Mouse (Mus musculus): Measurements from ENCODE around the gene Prkg1. TPM values are rescaled to one million over a fixed set of nuclear protein-coding genes. Genes with fewer than 3 reads are reported as not detected.

Gene Prkg1
- polyA plus RNA-seq, 1 experiment from 2014 or later, result 16.8 TPM

GRCm38 (mm10) chr19:31177279-31177922 is 587.4 kb downstream of the Prkg1 start:
- no peak for ATAC-seq (ENCODE audit: insufficient number of reproducible peaks, insufficient read depth, low FRiP score, low TSS enrichment)
- no peak overlapping the region for H3K27ac ChIP-seq
- no peak overlapping the region for H3K4me2 ChIP-seq (replicated peaks)
- H3K36me3 ChIP-seq, result no peaks in the 10 kb centered on the region
- 82% methylated on average over 8 of the region's 8 CpGs for WGBS
- H3K4me1 ChIP-seq, result no peaks in the 10 kb centered on the region
- H3K27me3 ChIP-seq, result no peaks in the 10 kb centered on the region
- no peak overlapping the region for H3K9ac ChIP-seq
- H3K4me3 ChIP-seq, result no peak overlapping the region
- H3K9me3 ChIP-seq, result no peaks in the 10 kb centered on the region

GRCm38 (mm10) chr19:31170985-31171384 is 593.8 kb downstream of the Prkg1 start:
- WGBS, result 31% methylated on average over 1 of the region's 1 CpGs
- no peaks in the 10 kb centered on the region for H3K4me1 ChIP-seq
- ATAC-seq (ENCODE audit: insufficient number of reproducible peaks, insufficient read depth, low FRiP score, low TSS enrichment), result no peak

GRCm38 (mm10) chr19:31158944-31159460 is 605.8 kb downstream of the Prkg1 start:
- WGBS, result 86% methylated on average over 6 of the region's 6 CpGs
- H3K9me3 ChIP-seq, result no peaks in the 10 kb centered on the region
- H3K27me3 ChIP-seq, result no peaks in the 10 kb centered on the region
- no peaks in the 10 kb centered on the region for H3K4me1 ChIP-seq
- H3K27ac ChIP-seq, result no peak overlapping the region
- H3K4me3 ChIP-seq, result no peak overlapping the region
- no peak for ATAC-seq (ENCODE audit: insufficient number of reproducible peaks, insufficient read depth, low FRiP score, low TSS enrichment)
- no peaks in the 10 kb centered on the region for H3K36me3 ChIP-seq
- H3K4me2 ChIP-seq (replicated peaks), result no peak overlapping the region
- no peak overlapping the region for H3K9ac ChIP-seq

More at GRCm38 (mm10) chr19:31170985-31171384, 593.8 kb downstream of the Prkg1 start:
- Histone ChIP-seq H3K4me3 (no peak overlapping the region), H3K9me3 (no peaks in the 10 kb centered on the region), H3K27me3 (no peaks in the 10 kb centered on the region), H3K9ac (no peak overlapping the region), H3K36me3 (no peaks in the 10 kb centered on the region), H3K27ac (no peak overlapping the region), H3K4me2 (replicated peaks) (no peak overlapping the region)

GRCm38 (mm10) chr19:31153399-31153798 is 611.4 kb downstream of the Prkg1 start:
- ATAC-seq (ENCODE audit: insufficient number of reproducible peaks, insufficient read depth, low FRiP score, low TSS enrichment), result no peak
- H3K27me3 ChIP-seq, result no peaks in the 10 kb centered on the region
- H3K9ac ChIP-seq, result no peak overlapping the region
- no peaks in the 10 kb centered on the region for H3K9me3 ChIP-seq
- no peaks in the 10 kb centered on the region for H3K36me3 ChIP-seq
- no peak overlapping the region for H3K4me2 ChIP-seq (replicated peaks)
- H3K27ac ChIP-seq, result no peak overlapping the region
- WGBS, result 45% methylated on average over 5 of the region's 5 CpGs
- no peak overlapping the region for H3K4me3 ChIP-seq
- H3K4me1 ChIP-seq, result no peaks in the 10 kb centered on the region

- Histone ChIP-seq H3K36me3 (no peaks in the 10 kb centered on the region), H3K9ac (no peak overlapping the region), H3K27me3 (no peaks in the 10 kb centered on the region), H3K27ac (no peak overlapping the region), H3K4me1 (no peaks in the 10 kb centered on the region), H3K4me3 (no peak overlapping the region), H3K4me2 (replicated peaks) (no peak overlapping the region), H3K9me3 (no peaks in the 10 kb centered on the region)
- WGBS, result 92% methylated on average over 2 of the region's 2 CpGs
- no peak for ATAC-seq (ENCODE audit: insufficient number of reproducible peaks, insufficient read depth, low FRiP score, low TSS enrichment)
Measured at GRCm38 (mm10) chr19:31149902-31150301, 614.9 kb downstream of the Prkg1 start.

- WGBS, result 95% methylated on average over 2 of the region's 2 CpGs
- no peak overlapping the region for H3K27ac ChIP-seq
- H3K4me1 ChIP-seq, result no peaks in the 10 kb centered on the region
- no peaks in the 10 kb centered on the region for H3K36me3 ChIP-seq
- H3K4me3 ChIP-seq, result no peak overlapping the region
- no peak overlapping the region for H3K9ac ChIP-seq
- ATAC-seq (ENCODE audit: insufficient number of reproducible peaks, insufficient read depth, low FRiP score, low TSS enrichment), result no peak
- no peaks in the 10 kb centered on the region for H3K27me3 ChIP-seq
- no peak overlapping the region for H3K4me2 ChIP-seq (replicated peaks)
- no peaks in the 10 kb centered on the region for H3K9me3 ChIP-seq
Measured at GRCm38 (mm10) chr19:31147457-31147856, 617.4 kb downstream of the Prkg1 start.

GRCm38 (mm10) chr19:31146156-31146555 is 618.7 kb downstream of the Prkg1 start:
- Histone ChIP-seq H3K27ac (no peak overlapping the region), H3K27me3 (no peaks in the 10 kb centered on the region), H3K4me2 (replicated peaks) (no peak overlapping the region), H3K9me3 (no peaks in the 10 kb centered on the region), H3K4me1 (no peaks in the 10 kb centered on the region), H3K4me3 (no peak overlapping the region), H3K36me3 (no peaks in the 10 kb centered on the region), H3K9ac (no peak overlapping the region)
- ATAC-seq (ENCODE audit: insufficient number of reproducible peaks, insufficient read depth, low FRiP score, low TSS enrichment), result no peak
- WGBS, result 79% methylated on average over 3 of the region's 3 CpGs

- Histone ChIP-seq H3K27me3 (no peaks in the 10 kb centered on the region), H3K36me3 (no peaks in the 10 kb centered on the region), H3K4me1 (no peaks in the 10 kb centered on the region), H3K4me2 (replicated peaks) (no peak overlapping the region), H3K27ac (no peak overlapping the region), H3K4me3 (no peak overlapping the region), H3K9me3 (no peaks in the 10 kb centered on the region), H3K9ac (no peak overlapping the region)
- ATAC-seq (ENCODE audit: insufficient number of reproducible peaks, insufficient read depth, low FRiP score, low TSS enrichment), result no peak
- WGBS, result 84% methylated on average over 7 of the region's 7 CpGs
Measured at GRCm38 (mm10) chr19:31141905-31142304, 622.9 kb downstream of the Prkg1 start.

- no peaks in the 10 kb centered on the region for H3K36me3 ChIP-seq
- H3K27me3 ChIP-seq, result no peaks in the 10 kb centered on the region
- ATAC-seq (ENCODE audit: insufficient number of reproducible peaks, insufficient read depth, low FRiP score, low TSS enrichment), result no peak
- no peaks in the 10 kb centered on the region for H3K9me3 ChIP-seq
- H3K4me1 ChIP-seq, result no peaks in the 10 kb centered on the region
- H3K4me2 ChIP-seq (replicated peaks), result no peak overlapping the region
- no peak overlapping the region for H3K27ac ChIP-seq
- no peak overlapping the region for H3K4me3 ChIP-seq
- WGBS, result 18% methylated on average over 2 of the region's 2 CpGs
- H3K9ac ChIP-seq, result no peak overlapping the region
Measured at GRCm38 (mm10) chr19:31136316-31136715, 628.5 kb downstream of the Prkg1 start.

GRCm38 (mm10) chr19:31132614-31133013 is 632.2 kb downstream of the Prkg1 start:
- no peak overlapping the region for H3K4me3 ChIP-seq
- no peak for ATAC-seq (ENCODE audit: insufficient number of reproducible peaks, insufficient read depth, low FRiP score, low TSS enrichment)
- no peaks in the 10 kb centered on the region for H3K27me3 ChIP-seq
- H3K36me3 ChIP-seq, result no peaks in the 10 kb centered on the region
- 65% methylated on average over 8 of the region's 8 CpGs for WGBS
- no peaks in the 10 kb centered on the region for H3K9me3 ChIP-seq
- no peak overlapping the region for H3K27ac ChIP-seq
- H3K9ac ChIP-seq, result no peak overlapping the region
- no peak overlapping the region for H3K4me2 ChIP-seq (replicated peaks)
- no peaks in the 10 kb centered on the region for H3K4me1 ChIP-seq

GRCm38 (mm10) chr19:31124628-31125027 is 640.2 kb downstream of the Prkg1 start:
- no peaks in the 10 kb centered on the region for H3K36me3 ChIP-seq
- H3K4me1 ChIP-seq, result no peaks in the 10 kb centered on the region
- H3K4me3 ChIP-seq, result no peak overlapping the region
- no peaks in the 10 kb centered on the region for H3K27me3 ChIP-seq
- no peak overlapping the region for H3K9ac ChIP-seq
- 83% methylated on average over 3 of the region's 3 CpGs for WGBS
- no peak overlapping the region for H3K27ac ChIP-seq
- no peaks in the 10 kb centered on the region for H3K9me3 ChIP-seq
- no peak overlapping the region for H3K4me2 ChIP-seq (replicated peaks)
- no peak for ATAC-seq (ENCODE audit: insufficient number of reproducible peaks, insufficient read depth, low FRiP score, low TSS enrichment)

GRCm38 (mm10) chr19:31114690-31115089 is 650.1 kb downstream of the Prkg1 start:
- ATAC-seq (ENCODE audit: insufficient number of reproducible peaks, insufficient read depth, low FRiP score, low TSS enrichment), result no peak
- Histone ChIP-seq H3K9me3 (no peaks in the 10 kb centered on the region), H3K4me3 (no peak overlapping the region), H3K9ac (no peak overlapping the region), H3K4me1 (no peaks in the 10 kb centered on the region), H3K36me3 (no peaks in the 10 kb centered on the region), H3K4me2 (replicated peaks) (no peak overlapping the region), H3K27ac (no peak overlapping the region), H3K27me3 (no peaks in the 10 kb centered on the region)
- 59% methylated on average over 4 of the region's 4 CpGs for WGBS

Measured in embryonic facial prominence, embryonic 12.5 days (tissue).